Mouse (Mus musculus) cortical plate, adult 2 months (tissue): ENCODE results near the gene Slc23a4.

Experiments
- CTCF ChIP-seq: fragments of 200-500 bp; IDR thresholded peaks from 2 replicates; pipeline ENCODE4 v1.5.1; 2011; ENCODE audit warnings: mild to moderate bottlenecking, control low read depth, low read length; ENCODE audit not compliant: insufficient read depth; ENCODE audit errors: extremely low read depth
- POLR2A ChIP-seq: fragments of 200-500 bp; IDR thresholded peaks from 2 replicates; pipeline ENCODE4 v1.6.1; 2011; ENCODE audit warnings: mild to moderate bottlenecking, low read length, control low read depth; ENCODE audit not compliant: insufficient read depth; ENCODE audit errors: extremely low read depth

- no peak for TF ChIP-seq CTCF
- no peak for TF ChIP-seq POLR2A
Measured at GRCm38 (mm10) chr6:35030811-35031210, 42.6 kb upstream of the Slc23a4 start.
